Mouse (Mus musculus) megakaryocyte, embryonic 14.5 days (primary cell): Measurements from ENCODE around the gene Tut1.
"Not testable (repeated sequence)": the region's sequence is repeated elsewhere in the genome, so short reads cannot be mapped to it uniquely, and the experiment has no call there.

Experiments used
- FLI1 ChIP-seq: IDR thresholded peaks from 2 replicates; pipeline ENCODE4 v1.6.1; 2012; ENCODE audit warnings: low read length, inconsistent platforms, mixed read lengths
- GATA1 ChIP-seq: IDR thresholded peaks from 3 replicates; pipeline ENCODE4 v1.6.1; 2012; ENCODE audit warnings: mixed read lengths, low read length, inconsistent platforms, borderline replicate concordance

DNA sequence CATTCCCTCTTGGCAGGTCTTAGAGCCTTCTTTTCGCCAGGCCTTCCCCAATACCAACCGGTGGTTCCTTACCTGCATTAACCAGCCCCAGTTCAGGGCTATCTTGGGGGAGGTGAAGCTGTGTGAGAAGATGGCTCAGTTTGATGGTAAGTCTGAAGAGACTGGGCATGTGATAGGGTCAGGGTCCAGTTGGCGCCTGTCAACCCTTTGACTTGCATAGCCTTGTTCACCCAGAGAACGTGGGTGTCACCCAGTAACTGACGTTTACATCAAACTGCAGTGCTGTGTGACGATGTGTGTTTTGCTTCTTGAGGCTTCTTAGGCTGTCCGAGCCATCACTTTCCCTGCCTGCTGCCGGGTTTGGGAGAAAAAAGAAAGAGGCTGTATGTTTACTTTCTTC is 18.8 kb downstream of the Tut1 start:
- not testable (repeated sequence) for TF ChIP-seq GATA1, FLI1
